Mouse (Mus musculus) small intestine, adult 2 months (tissue): Measurements from ENCODE around the gene Gucy2c. TPM values are rescaled to one million over a fixed set of nuclear protein-coding genes. Genes with fewer than 3 reads are reported as not detected.
A peak's percentile ranks its signal among the peaks of the same experiment; 100 is the strongest.

Source experiments
- H3K27ac ChIP-seq: fragments of 200-500 bp; 2 replicates; pipeline ENCODE4 v1.5.1; 2012; ENCODE audit warnings: low read depth, low read length, control low read depth, inconsistent platforms; ENCODE audit not compliant: insufficient read depth
- H3K27me3 ChIP-seq: fragments of 200-500 bp; 2 replicates; pipeline ENCODE4 v1.6.1; 2012; ENCODE audit warnings: mild to moderate bottlenecking, moderate library complexity, low read length, inconsistent platforms; ENCODE audit not compliant: control insufficient read depth, insufficient read depth
- H3K36me3 ChIP-seq: fragments of 200-500 bp; 2 replicates; pipeline ENCODE4 v1.6.1; 2012; ENCODE audit warnings: mild to moderate bottlenecking, low read length, control low read depth, inconsistent platforms; ENCODE audit not compliant: control insufficient read depth, insufficient read depth
- H3K4me1 ChIP-seq: fragments of 200-500 bp; 2 replicates; pipeline ENCODE4 v1.6.1; 2012; ENCODE audit warnings: low read length, inconsistent platforms, mixed read lengths; ENCODE audit not compliant: control insufficient read depth, insufficient read depth, insufficient read length
- H3K4me3 ChIP-seq: fragments of 200-500 bp; 2 replicates; pipeline ENCODE4 v1.5.1; 2012; ENCODE audit warnings: low read depth, mild to moderate bottlenecking, control low read depth, inconsistent platforms, low read length, moderate library complexity
- CTCF ChIP-seq: fragments of 200-500 bp; IDR thresholded peaks from 2 replicates; pipeline ENCODE4 v1.5.1; 2012; ENCODE audit warnings: low read depth, mild to moderate bottlenecking, control low read depth, inconsistent platforms, low read length, moderate library complexity, mixed read lengths; ENCODE audit not compliant: insufficient replicate concordance, insufficient read length; ENCODE audit errors: extremely low read depth
- POLR2A ChIP-seq: fragments of 200-500 bp; IDR thresholded peaks from 2 replicates; pipeline ENCODE4 v1.6.1; 2012; ENCODE audit warnings: low read depth, mild to moderate bottlenecking, control low read depth, inconsistent platforms, low read length, moderate library complexity
- WGBS: fragments of 180-500 bp; shearing (Covaris S2); methylation state at CpG from one replicate; pipeline ENCODE4 v1.1.7; 2018; 5-methylcytosine and 5-hydroxymethylcytosine counted together
- polyA plus RNA-seq: library from polyadenylated mRNA; depleted of rRNA; stranded (reverse); fragments of >200 nt; gene quantifications from 2 replicates; pipeline ENCODE4 v1.2.3, GENCODE M21; 2012

Gucy2c gene
- polyA plus RNA-seq, 1 experiment: 69.2 TPM

GRCm38 (mm10) chr6:136710408-136710807 lies 71.2 kb downstream of the Gucy2c start:
- Histone ChIP-seq H3K27ac (no peak overlapping the region), H3K36me3 (peaks cover 59% of the 10 kb centered on the region), H3K4me1 (no peaks in the 10 kb centered on the region), H3K27me3 (no peaks in the 10 kb centered on the region), H3K4me3 (no peak overlapping the region)
- WGBS: 91% methylated on average over 5 of the region's 5 CpGs
- TF ChIP-seq CTCF: no peak
- no peak for TF ChIP-seq POLR2A

DNA sequence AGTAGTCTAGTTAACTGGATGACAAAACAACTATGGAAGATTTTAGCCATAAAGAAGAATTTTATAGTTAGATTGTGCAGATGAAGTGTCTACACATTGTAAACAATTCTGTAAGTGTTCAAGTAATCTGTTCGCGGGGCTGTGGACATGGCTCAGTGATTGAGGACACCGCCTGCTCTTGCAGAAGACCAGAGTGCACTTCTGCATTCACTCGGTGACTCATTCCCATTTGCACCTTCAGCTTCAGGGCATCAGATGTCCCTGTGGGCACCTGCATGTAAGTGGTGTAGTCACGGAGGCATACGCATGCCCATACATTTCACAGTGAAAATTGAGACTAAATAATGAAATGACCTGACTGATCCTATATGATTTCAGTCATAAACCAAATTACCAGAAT lies 73.0 kb downstream of the Gucy2c start:
- H3K4me3 ChIP-seq: no peak overlapping the region
- TF ChIP-seq CTCF (no peak), POLR2A (no peak)
- peaks cover 65% of the 10 kb centered on the region for H3K36me3 ChIP-seq
- H3K4me1 ChIP-seq: no peaks in the 10 kb centered on the region
- WGBS: 83% methylated on average over 6 of the region's 6 CpGs
- H3K27me3 ChIP-seq: no peaks in the 10 kb centered on the region
- H3K27ac ChIP-seq: no peak overlapping the region

DNA sequence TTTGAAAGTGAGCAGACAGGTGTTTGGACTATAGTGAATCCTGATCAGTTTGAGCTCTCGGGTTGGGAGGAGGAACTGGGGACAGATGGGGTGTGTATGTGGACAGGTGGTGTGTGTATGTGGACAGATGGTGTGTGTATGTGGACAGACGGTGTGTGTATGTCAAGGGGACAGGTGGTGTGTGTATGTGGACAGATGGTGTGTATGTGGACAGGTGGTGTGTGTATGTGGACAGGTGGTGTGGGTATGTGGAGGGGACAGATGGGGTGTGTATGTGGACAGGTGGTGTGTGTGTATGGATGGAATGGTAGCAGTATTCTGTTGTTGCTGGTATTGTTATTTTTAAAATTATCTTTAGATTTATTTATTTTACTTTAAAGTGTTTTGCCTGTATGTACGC lies 79.7 kb downstream of the Gucy2c start:
- Histone ChIP-seq H3K36me3 (peaks cover 62% of the 10 kb centered on the region), H3K4me1 (no peaks in the 10 kb centered on the region), H3K27ac (no peak overlapping the region), H3K4me3 (no peak overlapping the region), H3K27me3 (no peaks in the 10 kb centered on the region)
- 87% methylated on average over 3 of the region's 3 CpGs for WGBS
- TF ChIP-seq POLR2A (no peak), CTCF (no peak)

GRCm38 (mm10) chr6:136701185-136701584 lies 80.4 kb downstream of the Gucy2c start:
- H3K27me3 ChIP-seq: no peaks in the 10 kb centered on the region
- TF ChIP-seq POLR2A (no peak), CTCF (no peak)
- WGBS: 88% methylated on average over 5 of the region's 5 CpGs
- peaks cover 56% of the 10 kb centered on the region for H3K36me3 ChIP-seq
- no peak overlapping the region for H3K27ac ChIP-seq
- H3K4me1 ChIP-seq: no peaks in the 10 kb centered on the region
- no peak overlapping the region for H3K4me3 ChIP-seq

DNA sequence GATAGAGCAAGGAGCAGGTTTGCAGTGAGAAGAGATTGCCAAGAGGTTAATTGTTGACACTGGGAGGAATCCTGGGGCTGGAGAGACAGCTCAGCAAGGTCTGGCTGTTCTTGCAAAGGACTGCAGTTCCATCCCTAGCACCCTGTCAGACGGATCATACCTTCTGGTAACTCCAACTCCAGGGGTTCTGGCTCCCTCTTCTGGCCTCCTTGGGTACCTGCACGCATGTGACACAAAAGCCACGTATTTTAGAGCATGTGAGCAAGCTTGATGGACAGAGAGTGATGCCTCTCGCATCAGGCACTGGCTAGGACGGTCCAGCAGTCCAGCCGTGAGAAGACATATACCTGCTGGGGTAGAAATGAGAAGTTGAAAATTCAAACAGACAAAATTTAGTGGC lies 90.3 kb downstream of the Gucy2c start:
- 92% methylated on average over 6 of the region's 6 CpGs for WGBS
- Histone ChIP-seq H3K27me3 (no peaks in the 10 kb centered on the region), H3K4me3 (no peak overlapping the region), H3K4me1 (0 out of 2 replicates have a peak, but pooled peaks cover 3% of the 10 kb centered on the region), H3K27ac (no peak overlapping the region), H3K36me3 (no peaks in the 10 kb centered on the region)
- TF ChIP-seq CTCF (peak; percentile 45; the same call in 1 of the 2 replicates), POLR2A (no peak)

DNA sequence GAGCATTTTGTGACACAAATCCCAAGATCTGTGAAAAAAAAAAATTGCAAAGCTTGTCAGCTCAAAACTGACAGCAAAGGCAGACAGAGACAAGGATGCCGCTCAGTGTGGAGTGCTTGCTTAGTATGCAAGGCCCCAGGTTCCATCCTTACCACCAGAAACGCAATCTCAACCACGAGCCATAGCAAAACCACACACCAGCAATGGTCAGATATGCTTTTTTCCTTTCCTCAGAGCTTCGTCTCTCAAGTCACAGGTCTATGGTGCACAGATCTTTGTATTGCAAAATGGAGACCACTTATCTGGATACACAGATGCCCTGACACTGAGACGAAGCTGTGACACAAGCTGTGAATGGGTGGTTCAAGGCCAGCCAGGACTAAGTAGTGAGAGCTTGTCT lies 91.0 kb downstream of the Gucy2c start:
- Histone ChIP-seq H3K27me3 (no peaks in the 10 kb centered on the region), H3K4me1 (0 out of 2 replicates have a peak, but pooled peaks cover 3% of the 10 kb centered on the region), H3K27ac (peak overlapping the region; percentile 65), H3K4me3 (no peak overlapping the region), H3K36me3 (no peaks in the 10 kb centered on the region)
- TF ChIP-seq POLR2A (no peak), CTCF (no peak)
- WGBS: 78% methylated on average over 5 of the region's 5 CpGs

DNA sequence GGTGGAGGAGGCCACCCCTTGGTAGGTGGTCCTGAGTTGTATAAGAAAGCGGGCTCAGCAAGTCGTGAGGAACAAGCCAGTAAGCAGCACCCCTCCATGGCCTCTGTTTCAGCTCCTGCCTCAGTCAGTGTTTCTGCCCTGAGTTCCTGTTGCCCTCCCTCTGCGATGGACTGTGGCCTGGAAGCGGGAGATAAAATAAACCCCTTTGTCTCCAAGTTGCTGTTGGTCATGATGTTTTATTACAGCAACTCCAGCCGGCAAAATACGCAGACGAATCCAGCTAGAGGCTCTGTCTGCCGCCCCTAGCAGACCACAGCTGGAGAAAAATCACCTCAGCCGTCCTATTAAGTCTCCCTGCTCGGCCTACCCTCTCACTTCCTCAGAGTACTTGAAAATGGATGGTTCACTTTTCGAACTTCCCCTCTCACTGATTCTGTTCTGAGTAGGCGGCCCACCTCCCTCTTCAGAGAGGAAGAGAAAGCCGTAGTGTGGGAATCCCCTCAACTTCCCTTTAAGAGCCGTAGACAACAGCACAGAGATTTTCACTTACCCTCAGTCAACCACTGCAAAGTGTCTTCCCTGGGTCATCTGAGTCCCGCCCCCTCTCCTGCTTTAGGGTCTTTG lies 91.7 kb downstream of the Gucy2c start:
- WGBS: 63% methylated on average over 15 of the region's 15 CpGs
- H3K4me1 ChIP-seq: 0 out of 2 replicates have a peak, but pooled peaks cover 3% of the 10 kb centered on the region
- H3K4me3 ChIP-seq: no peak overlapping the region
- no peaks in the 10 kb centered on the region for H3K36me3 ChIP-seq
- TF ChIP-seq POLR2A (no peak), CTCF (no peak)
- H3K27me3 ChIP-seq: no peaks in the 10 kb centered on the region
- peak overlapping the region; percentile 65 for H3K27ac ChIP-seq
